In genomic region chr3:58691997-58692721, GRCm38 (mm10) we compare ENCODE assay signal across 8 mouse cellular contexts. TPM values are rescaled to one million over a fixed set of nuclear protein-coding genes. Genes with fewer than 3 reads are reported as not detected.
DNase-seq lines count a peak whose midpoint lies in the region; ATAC-seq and TF ChIP-seq lines count a peak whose summit lies in the region.

Siah2 (minus strand) TSS chr3:58692400.

- dilution Hi-C loops in CH12.LX (cut with MboI; ENCODE audit: extremely low pct_ligation_motif_present, extremely low pct_unique_long_range_greater_than_20kb, low sequenced_read_pairs) = no loop called here

- peak within 1 kb of the TSS; percentile 75 to 98 (median 91) for H3K4me3 ChIP-seq in CH12.LX (replicated peaks in 1 of 3; ENCODE audit: low read depth in 2 of 3, low read length in 2 of 3, poor library complexity in 1 of 3)
- H3K4me3 ChIP-seq in forebrain, embryonic 11.5 days (ENCODE audit: low read depth, low read length) = peak within 1 kb of the TSS; percentile 72
- peak within 1 kb of the TSS; percentile 87 for H3K4me3 ChIP-seq in heart, embryonic 15.5 days
- H3K4me3 ChIP-seq in liver, embryonic 13.5 days (replicated peaks) = peak within 1 kb of the TSS; percentile 76
- H3K4me3 ChIP-seq in stomach, embryonic 14.5 days (ENCODE audit: low read depth, low read length) = peak within 1 kb of the TSS; percentile 78

- no peaks in the 10 kb centered on the region for H3K27me3 ChIP-seq in CH12.LX (replicated peaks)
- H3K27me3 ChIP-seq in forebrain, embryonic 11.5 days (ENCODE audit: control insufficient read depth, insufficient read depth, low read length) = peaks cover 7% of the 10 kb centered on the region
- no peaks in the 10 kb centered on the region for H3K27me3 ChIP-seq in heart, embryonic 15.5 days
- H3K27me3 ChIP-seq in liver, embryonic 13.5 days = peaks cover 27% of the 10 kb centered on the region
- H3K27me3 ChIP-seq in stomach, embryonic 14.5 days (ENCODE audit: control insufficient read depth, insufficient read depth, low read length) = no peaks in the 10 kb centered on the region

- H3K27ac ChIP-seq in CH12.LX (ENCODE audit: insufficient read depth, low read depth) = peak within 1 kb of the TSS; percentile 94
- H3K27ac ChIP-seq in forebrain, embryonic 11.5 days (ENCODE audit: low read depth, low read length) = peak within 1 kb of the TSS; percentile 31; the same call in 1 of the 2 replicates
- H3K27ac ChIP-seq in heart, embryonic 15.5 days = peak within 1 kb of the TSS; percentile 97
- peak within 1 kb of the TSS; percentile 70 for H3K27ac ChIP-seq in liver, embryonic 13.5 days
- H3K27ac ChIP-seq in stomach, embryonic 14.5 days (ENCODE audit: low read length) = peak within 1 kb of the TSS; percentile 80

- no peak; the same call in 1 of the 2 replicates for TF ChIP-seq RAD21 in CH12.LX (IDR thresholded peaks at IDR 0.05; ENCODE audit: low read depth, low read length)

- peak; percentile 92 for ATAC-seq in forebrain, embryonic 11.5 days (replicated peaks; ENCODE audit: low FRiP score)
- peak; percentile 95 for ATAC-seq in heart, embryonic 15.5 days (replicated peaks; ENCODE audit: insufficient number of reproducible peaks, insufficient read depth, low FRiP score, low read depth)
- peak; percentile 84 for ATAC-seq in liver, embryonic 13.5 days (ENCODE audit: low read depth)
- peak; percentile 91 for ATAC-seq in stomach, embryonic 14.5 days (ENCODE audit: insufficient number of reproducible peaks, insufficient read depth, low FRiP score, low read depth)

- TF ChIP-seq EP300 in CH12.LX (IDR thresholded peaks at IDR 0.05; ENCODE audit: low read length) = no peak

- in situ Hi-C loops in CH12.LX (cut with MboI; ENCODE audit: low pct_ligation_motif_present, low pct_unique_long_range_greater_than_20kb, low sequenced_read_pairs) = loop anchor here (25.0 kb wide), 1 partner anchor 280 kb away; the partner anchor contains the start of gene Tsc22d2

- peak in 1 of 2 experiments; percentile 57; a peak in 2 of 4 replicates for TF ChIP-seq CTCF in CH12.LX (conservative IDR thresholded peaks at IDR 0.05 in 1 of 2, IDR thresholded peaks at IDR 0.05 in 1 of 2; ENCODE audit: low read depth in 2 of 2, low read length in 2 of 2)

- WGBS in forebrain, embryonic 11.5 days = 2% methylated on average over 85 of the region's 87 CpGs
- 1% methylated on average over 78 of the region's 87 CpGs for WGBS in heart, embryonic 15.5 days
- WGBS in liver, embryonic 13.5 days (ENCODE audit: insufficient replicate concordance) = under 1% methylated on average over 75 of the region's 87 CpGs
- WGBS in stomach, embryonic 14.5 days = under 1% methylated on average over 79 of the region's 87 CpGs

- H3K4me2 ChIP-seq in CH12.LX (ENCODE audit: insufficient read depth, low read depth, poor library complexity, severe bottlenecking) = peak within 1 kb of the TSS; percentile 78
- peak within 1 kb of the TSS; percentile 95 for H3K4me2 ChIP-seq in forebrain, embryonic 11.5 days (ENCODE audit: low read depth, low read length, severe bottlenecking)
- peak within 1 kb of the TSS; percentile 88 for H3K4me2 ChIP-seq in heart, embryonic 15.5 days
- peak within 1 kb of the TSS; percentile 96 for H3K4me2 ChIP-seq in liver, embryonic 13.5 days
- H3K4me2 ChIP-seq in stomach, embryonic 14.5 days (replicated peaks; ENCODE audit: low read depth, low read length) = peak within 1 kb of the TSS; percentile 96

- H3K36me3 ChIP-seq in CH12.LX (replicated peaks in 1 of 2; ENCODE audit: control insufficient read depth in 1 of 2, insufficient read depth in 1 of 2, low read length in 1 of 2) = peaks cover 15 to 22% of the 10 kb centered on the region in 2 experiments
- no peaks in the 10 kb centered on the region for H3K36me3 ChIP-seq in forebrain, embryonic 11.5 days (ENCODE audit: control insufficient read depth, insufficient read depth, low read length)
- H3K36me3 ChIP-seq in heart, embryonic 15.5 days = no peaks in the 10 kb centered on the region
- H3K36me3 ChIP-seq in liver, embryonic 13.5 days = no peaks in the 10 kb centered on the region
- H3K36me3 ChIP-seq in stomach, embryonic 14.5 days (ENCODE audit: control insufficient read depth, insufficient read depth, low read length) = no peaks in the 10 kb centered on the region; the same call in 1 of the 2 replicates

- peak within 1 kb of the TSS; percentile 99 for H3K9ac ChIP-seq in CH12.LX (ENCODE audit: insufficient read depth, low read depth)
- peak within 1 kb of the TSS; percentile 74 for H3K9ac ChIP-seq in forebrain, embryonic 11.5 days (ENCODE audit: low read length)
- H3K9ac ChIP-seq in heart, embryonic 15.5 days = peak within 1 kb of the TSS; percentile 86
- peak within 1 kb of the TSS; percentile 82 for H3K9ac ChIP-seq in liver, embryonic 13.5 days
- H3K9ac ChIP-seq in stomach, embryonic 14.5 days (replicated peaks; ENCODE audit: low read depth, low read length) = peak within 1 kb of the TSS; percentile 60

- H3K9me3 ChIP-seq in CH12.LX (replicated peaks; ENCODE audit: low read length) = no peaks in the 10 kb centered on the region
- no peaks in the 10 kb centered on the region for H3K9me3 ChIP-seq in forebrain, embryonic 11.5 days (ENCODE audit: control insufficient read depth, low read length)
- no peaks in the 10 kb centered on the region for H3K9me3 ChIP-seq in heart, embryonic 15.5 days (replicated peaks)
- H3K9me3 ChIP-seq in liver, embryonic 13.5 days (replicated peaks) = no peaks in the 10 kb centered on the region
- no peaks in the 10 kb centered on the region for H3K9me3 ChIP-seq in stomach, embryonic 14.5 days (ENCODE audit: control insufficient read depth, low read depth, low read length)

- H3K4me1 ChIP-seq in CH12.LX (ENCODE audit: control insufficient read depth in 1 of 2, insufficient read depth in 2 of 2) = peaks cover 8 to 23% of the 10 kb centered on the region in 2 experiments
- peaks cover 3% of the 10 kb centered on the region; the same call in 1 of the 2 replicates for H3K4me1 ChIP-seq in forebrain, embryonic 11.5 days (replicated peaks; ENCODE audit: control insufficient read depth, insufficient read depth, low read length)
- peaks cover 19% of the 10 kb centered on the region for H3K4me1 ChIP-seq in heart, embryonic 15.5 days (replicated peaks)
- peaks cover 23% of the 10 kb centered on the region for H3K4me1 ChIP-seq in liver, embryonic 13.5 days (replicated peaks)
- no peaks in the 10 kb centered on the region for H3K4me1 ChIP-seq in stomach, embryonic 14.5 days (ENCODE audit: control insufficient read depth, insufficient read depth, low read length)

- DNase-seq in CH12.LX (ENCODE audit: extremely low read depth) = peak; percentile 93
- DNase-seq in c-Kit-positive CD71-positive TER-119-negative erythroid progenitor cells, embryonic 14.5 days (ENCODE audit: low read depth) = peak; percentile 43
- DNase-seq in forebrain, embryonic 11.5 days (ENCODE audit: low spot score) = peak; percentile 91
- DNase-seq in kidney, postnatal 25 days = peak; percentile 89 to 97
- DNase-seq in liver, embryonic 13.5 days = peak; percentile 69
- DNase-seq in natural killer cell, adult 2 months (ENCODE audit: low spot score in 2 of 2) = peak; percentile 87 to 92

- H3K79me2 ChIP-seq in CH12.LX (replicated peaks; ENCODE audit: control insufficient read depth, extremely low read depth, insufficient read depth, poor library complexity, severe bottlenecking) = peaks cover 67% of the 10 kb centered on the region

- peak; percentile 83 for TF ChIP-seq POLR2A in CH12.LX (IDR thresholded peaks at IDR 0.05; ENCODE audit: low read depth, low read length)

TF ChIP-seq in CH12.LX, 34 proteins besides CTCF, POLR2A, EP300 and RAD21 (continues in another document):
- peak; percentile 65; the same call in 1 of the 2 replicates for TF ChIP-seq NELFE (IDR thresholded peaks at IDR 0.05; ENCODE audit: low read depth, low read length)
- TF ChIP-seq KAT2A (IDR thresholded peaks at IDR 0.05; ENCODE audit: insufficient replicate concordance, low read length) = no peak
- TF ChIP-seq CHD2 (IDR thresholded peaks at IDR 0.05; ENCODE audit: low read length) = no peak
- TF ChIP-seq IRF4 (IDR thresholded peaks at IDR 0.05; ENCODE audit: low read depth, low read length) = peak; percentile 52; the same call in 1 of the 2 replicates
- peak; percentile 26; the same call in 1 of the 2 replicates for TF ChIP-seq POLR2AphosphoS2 (IDR thresholded peaks at IDR 0.05; ENCODE audit: low read depth, low read length)
- TF ChIP-seq BHLHE40 (IDR thresholded peaks at IDR 0.05; ENCODE audit: low read depth, low read length) = peak; percentile 91
- TF ChIP-seq RCOR1 (conservative IDR thresholded peaks at IDR 0.05; ENCODE audit: low read depth, low read length) = no peak; the same call in 1 of the 2 replicates
- peak; percentile 41; the same call in 1 of the 2 replicates for TF ChIP-seq TBP (conservative IDR thresholded peaks at IDR 0.05; ENCODE audit: low read depth, low read length)
- TF ChIP-seq PAX5 (IDR thresholded peaks at IDR 0.05; ENCODE audit: low read length) = no peak
- TF ChIP-seq E2F4 (IDR thresholded peaks at IDR 0.05; ENCODE audit: insufficient replicate concordance, low read depth, low read length) = no peak
- TF ChIP-seq USF1 (IDR thresholded peaks at IDR 0.05; ENCODE audit: low read depth, low read length) = peak; percentile 68
- TF ChIP-seq JUND (conservative IDR thresholded peaks at IDR 0.05; ENCODE audit: low read depth, low read length) = no peak
- TF ChIP-seq MEF2A (IDR thresholded peaks at IDR 0.05; ENCODE audit: borderline replicate concordance, low read depth, low read length) = peak; percentile 59
- TF ChIP-seq MYC (IDR thresholded peaks at IDR 0.05; ENCODE audit: low read depth, low read length) = peak; percentile 46; the same call in 1 of the 2 replicates
- TF ChIP-seq NRF1 (IDR thresholded peaks at IDR 0.05; ENCODE audit: low read depth, low read length) = peak; percentile 70
- TF ChIP-seq MXI1 (IDR thresholded peaks at IDR 0.05; ENCODE audit: low read depth, low read length) = peak; percentile 96
- peak; percentile 68 for TF ChIP-seq SIN3A (IDR thresholded peaks at IDR 0.05; ENCODE audit: low read length)
- peak; percentile 47 for TF ChIP-seq ETS1 (conservative IDR thresholded peaks at IDR 0.05; ENCODE audit: low read depth, low read length)
- peak; percentile 64; the same call in 1 of the 2 replicates for TF ChIP-seq ELF1 (IDR thresholded peaks at IDR 0.05; ENCODE audit: low read depth, low read length)
- peak; percentile 91; the same call in 1 of the 2 replicates for TF ChIP-seq UBTF (IDR thresholded peaks at IDR 0.05; ENCODE audit: low read depth, low read length)

RNA-seq across cellular contexts. Expression of gene Siah2, which starts in this region (rescaled TPM):
- total RNA-seq in CH12.LX (2012; rRNA removed) = 125 and 140 TPM in 2 replicates
- 119 and 142 TPM in 2 replicates for total RNA-seq in CH12.LX (2014; rRNA removed)
- polyA plus RNA-seq in CH12.LX (2012; ENCODE audit: insufficient read length, low read depth) = 99.0 and 104 TPM in 2 replicates
- 4.0 and 5.7 TPM in 2 replicates for polyA plus RNA-seq in forebrain, embryonic 11.5 days (2014; fragmentation: Nextera tagmentation; extraction: Ambion mirVana)
- polyA plus RNA-seq in heart, embryonic 15.5 days (2015; fragmentation: Nextera tagmentation; extraction: Ambion mirVana) = 4.7 and 5.7 TPM in 2 replicates
- polyA plus RNA-seq in liver, embryonic 13.5 days (2015; fragmentation: Nextera tagmentation; extraction: Ambion mirVana) = 2.4 and 2.5 TPM in 2 replicates
- 5.5 and 5.9 TPM in 2 replicates for polyA plus RNA-seq in stomach, embryonic 14.5 days (2014; fragmentation: Nextera tagmentation; extraction: Ambion mirVana)

Comparison
In these comparisons a context has a peak if more than half of its experiments do, and no peak if none do; other contexts are left out.
1. Peak in every context shown above with its lines: DNase-seq, ATAC-seq, H3K4me3 ChIP-seq and H3K27ac ChIP-seq.
2. RNA of gene Siah2 (polyA plus RNA-seq): 99.0 to 104 TPM in CH12.LX; 5.5 to 5.9 TPM in stomach, embryonic 14.5 days, 4.7 to 5.7 TPM in heart, embryonic 15.5 days, 4.0 to 5.7 TPM in forebrain, embryonic 11.5 days and 2.4 to 2.5 TPM in liver, embryonic 13.5 days; every median in the first group is over 10 times any median in the second.
3. DNase-seq: peak in every context shown above with its lines; median percentile 93 in CH12.LX; 93 in kidney, postnatal 25 days; 91 in forebrain, embryonic 11.5 days; 90 in natural killer cell, adult 2 months; 69 in liver, embryonic 13.5 days; 43 in c-Kit-positive CD71-positive TER-119-negative erythroid progenitor cells, embryonic 14.5 days.
4. H3K27ac ChIP-seq: peak in every context shown above with its lines; median percentile 97 in heart, embryonic 15.5 days; 94 in CH12.LX; 80 in stomach, embryonic 14.5 days; 70 in liver, embryonic 13.5 days; 31 in forebrain, embryonic 11.5 days.